Mouse (Mus musculus) adrenal gland, postnatal 10 days (tissue): ENCODE measurements around the gene Olfr1369-ps1. TPM values are rescaled to one million over a fixed set of nuclear protein-coding genes. Genes with fewer than 3 reads are reported as not detected.
"Not testable (repeated sequence)": the region's sequence is repeated elsewhere in the genome, so short reads cannot be mapped to it uniquely, and the experiment has no call there.

Source experiments
- DNase-seq: peaks from one replicate; pipeline ENCODE4 v3.0.0; 2021; ENCODE audit warnings: mixed read lengths
- long read RNA-seq, 2 experiments: library from polyadenylated mRNA; stranded (forward); transcript quantifications; one replicate each; pipeline ENCODE4 v2.0.0; 2021
- total RNA-seq, 2 experiments: library from RNA; stranded (reverse); gene quantifications; 2 replicates each; pipeline ENCODE4 v1.2.3; 2021

The Olfr1369-ps1 gene
- not detected for total RNA-seq
- long read RNA-seq, experiment 1, partial matches to known transcripts = 0 of 1 reads
- long read RNA-seq, experiment 1, other reads (novel, unspliced or antisense) = 1 of 1 reads
- long read RNA-seq, experiment 2 = 0 reads

DNA sequence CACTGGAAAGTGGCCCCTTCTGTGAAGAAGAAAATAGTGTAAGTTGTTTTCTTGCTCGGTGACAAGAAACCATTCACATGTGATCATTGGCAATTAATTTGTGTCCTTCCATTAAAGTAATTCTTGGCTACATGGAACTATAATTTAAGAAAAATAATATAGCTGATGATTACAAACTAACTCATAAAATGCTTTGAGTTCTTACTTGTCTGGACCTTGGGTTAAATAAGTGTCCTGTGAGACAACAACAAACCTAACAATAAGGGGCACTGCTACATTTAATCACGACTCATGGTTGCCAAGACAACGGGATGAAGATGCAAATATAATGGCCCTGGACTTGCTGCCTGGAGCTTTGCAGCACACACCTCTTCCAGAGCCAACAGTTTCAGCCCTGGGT is at the start of gene Olfr1369-ps1:
Gene Olfr1369-ps1 (plus strand): TSS at position 301 of the 400 bp plus-strand sequence.
- DNase-seq = not testable (repeated sequence)

DNA sequence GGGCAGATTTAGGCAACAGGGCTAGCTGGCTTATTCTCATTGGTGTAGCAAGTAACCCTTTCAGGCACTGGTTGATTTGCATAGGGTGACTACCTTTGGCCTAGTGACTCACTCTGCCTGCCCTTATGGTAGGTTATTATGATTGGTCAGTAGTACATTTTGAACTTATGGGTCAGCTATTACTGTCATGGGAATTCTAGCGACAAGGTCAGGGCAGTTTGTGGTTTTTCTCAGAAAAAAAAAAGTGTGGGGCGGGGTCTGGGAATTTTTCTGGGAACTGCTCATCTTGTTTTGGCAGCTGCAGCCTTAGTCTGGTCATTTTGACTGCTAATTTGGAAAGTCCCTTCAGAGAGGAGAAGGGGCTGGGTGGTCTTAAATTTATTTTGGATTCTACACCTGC is 45.3 kb upstream of the Olfr1369-ps1 start:
- no peak for DNase-seq

DNA sequence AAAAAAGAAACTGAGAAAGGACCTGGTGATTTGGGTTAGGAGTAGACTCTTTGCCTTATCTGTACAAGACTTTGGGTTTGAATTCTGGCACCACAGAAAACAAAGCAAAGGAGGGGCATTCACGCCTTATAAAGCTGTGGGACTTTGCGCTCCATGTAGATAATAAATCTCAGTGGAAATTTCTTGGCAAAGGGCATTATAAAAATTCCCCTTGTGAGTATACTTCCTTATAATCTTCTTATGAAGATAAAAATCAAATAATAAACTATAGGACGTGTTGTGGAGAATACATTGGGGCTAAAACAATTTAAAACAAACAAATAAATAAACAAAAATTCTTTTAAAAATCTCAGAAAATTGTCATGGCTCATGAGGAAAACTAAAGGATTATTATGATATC is 36.4 kb upstream of the Olfr1369-ps1 start, which contains the start of gene Olfr1370:
Gene Olfr1370 (minus strand): TSS at position 101 of the 400 bp plus-strand sequence.
- DNase-seq = no peak

GRCm38 (mm10) chr13:21082686-21083085 is 28.6 kb upstream of the Olfr1369-ps1 start:
- DNase-seq = no peak

DNA sequence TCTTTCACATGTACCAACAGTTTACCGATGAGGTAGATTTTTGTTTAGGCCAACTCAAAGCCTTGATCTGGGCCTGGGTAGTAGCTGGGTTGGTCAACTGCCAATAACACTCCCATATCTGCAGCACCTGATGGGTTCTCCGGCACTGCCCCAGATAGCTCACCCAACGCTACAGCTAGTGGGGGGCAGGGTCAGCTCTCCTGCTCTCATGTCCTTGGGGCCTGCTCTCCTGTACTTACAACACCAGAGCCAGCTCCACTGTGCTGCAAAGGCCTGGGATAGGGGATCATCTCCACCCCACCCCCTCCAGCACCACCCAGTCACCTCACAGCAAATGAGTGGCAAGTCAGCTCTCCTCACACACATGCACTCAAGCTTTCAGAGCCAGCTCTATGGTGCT is 1.5 kb upstream of the Olfr1369-ps1 start:
- no peak for DNase-seq

GRCm38 (mm10) chr13:21110441-21110840 is 842 bp upstream of the Olfr1369-ps1 start:
- DNase-seq = no peak

- DNase-seq = no peak
Observed at GRCm38 (mm10) chr13:21114121-21114520, 2.8 kb downstream of the Olfr1369-ps1 start.

- DNase-seq = not testable (repeated sequence)
Observed at GRCm38 (mm10) chr13:21129339-21129738, 18.1 kb downstream of the Olfr1369-ps1 start, which contains the start of gene Olfr263. Gene Olfr263 (plus strand): TSS chr13:21129639.

GRCm38 (mm10) chr13:21142421-21142820 is 31.1 kb downstream of the Olfr1369-ps1 start:
- peak; percentile 20 for DNase-seq

- DNase-seq = no peak
Observed at GRCm38 (mm10) chr13:21145767-21146166, 34.5 kb downstream of the Olfr1369-ps1 start, which contains the start of gene Olfr1368. Gene Olfr1368 (minus strand): TSS chr13:21145867.

DNA sequence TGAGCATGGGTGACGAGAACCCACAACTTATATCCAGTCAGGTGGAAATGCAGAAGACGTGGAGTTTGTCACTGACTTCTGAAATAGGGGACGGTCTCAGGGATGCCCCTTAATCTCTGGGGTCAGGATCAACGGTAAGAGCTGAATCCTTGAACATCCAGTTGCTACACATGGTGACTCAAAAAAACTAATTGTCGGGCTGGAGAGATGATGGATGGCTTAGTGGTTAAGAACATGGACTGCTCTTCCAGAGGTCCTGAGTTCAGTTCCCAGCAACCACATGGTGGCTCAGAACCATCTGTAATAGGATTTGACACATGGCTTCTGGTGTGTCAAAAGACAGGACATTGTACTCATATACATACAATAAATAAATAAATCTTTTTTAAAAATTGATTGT is 44.6 kb downstream of the Olfr1369-ps1 start:
- DNase-seq = no peak

DNA sequence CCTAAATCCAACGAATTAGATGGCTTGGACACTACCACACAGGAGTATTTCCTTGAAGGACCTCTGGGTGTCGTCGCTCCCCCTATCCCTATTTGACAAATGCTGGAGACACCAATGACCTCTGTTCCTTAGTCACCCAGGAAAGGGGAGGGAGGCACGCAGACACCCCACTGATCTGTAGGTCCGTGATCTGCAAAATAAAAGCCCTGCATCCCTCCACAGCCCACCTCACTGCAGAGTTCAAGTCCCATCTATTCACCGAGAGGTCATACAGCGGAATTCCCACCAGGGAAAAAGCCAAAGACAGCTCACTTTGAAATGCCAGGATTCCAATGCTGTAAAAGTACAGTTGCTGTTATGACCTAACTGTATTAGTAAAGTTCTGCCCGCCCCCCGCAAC is 46.8 kb downstream of the Olfr1369-ps1 start:
- no peak for DNase-seq

DNA sequence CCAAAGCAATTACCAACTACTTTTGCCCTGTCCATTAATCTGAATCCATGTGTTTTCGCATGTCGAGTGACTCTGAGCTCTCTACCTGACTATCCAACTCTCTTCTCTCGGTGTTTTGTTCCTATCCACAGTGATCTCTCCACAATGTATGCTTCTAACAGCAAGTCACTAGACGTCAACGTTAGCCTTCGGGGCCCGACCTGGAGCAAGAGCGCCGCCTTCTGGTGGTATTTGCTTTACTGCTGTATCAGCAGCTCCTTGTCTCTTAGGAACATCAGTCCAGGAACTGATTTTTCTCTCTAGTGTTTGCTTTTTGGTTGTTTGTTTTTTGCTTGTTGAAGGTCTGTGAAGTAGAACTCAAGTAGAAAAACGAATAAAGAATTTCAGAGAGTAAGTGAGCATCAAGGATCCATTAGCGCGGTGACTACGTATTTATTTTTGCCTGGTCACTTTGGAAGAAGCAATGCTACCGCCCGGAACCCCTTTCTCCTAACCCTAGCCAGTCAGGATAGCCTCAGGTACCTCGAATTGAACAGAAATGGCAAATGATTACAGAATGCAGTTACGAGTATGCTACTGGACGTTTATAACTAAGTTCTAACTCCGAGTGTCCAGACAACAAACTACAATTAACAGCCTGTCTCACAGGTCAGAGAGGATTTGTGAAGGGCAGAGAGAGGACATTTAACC is 47.6 kb downstream of the Olfr1369-ps1 start:
- peak; percentile 92 for DNase-seq

- DNase-seq = peak; percentile 24
Observed at GRCm38 (mm10) chr13:21159475-21159819, 48.2 kb downstream of the Olfr1369-ps1 start.

- peak; percentile 20 for DNase-seq
Observed at GRCm38 (mm10) chr13:21160041-21160511, 48.8 kb downstream of the Olfr1369-ps1 start.

GRCm38 (mm10) chr13:21160657-21161590 is 49.6 kb downstream of the Olfr1369-ps1 start:
- DNase-seq = peak; percentile 96

DNA sequence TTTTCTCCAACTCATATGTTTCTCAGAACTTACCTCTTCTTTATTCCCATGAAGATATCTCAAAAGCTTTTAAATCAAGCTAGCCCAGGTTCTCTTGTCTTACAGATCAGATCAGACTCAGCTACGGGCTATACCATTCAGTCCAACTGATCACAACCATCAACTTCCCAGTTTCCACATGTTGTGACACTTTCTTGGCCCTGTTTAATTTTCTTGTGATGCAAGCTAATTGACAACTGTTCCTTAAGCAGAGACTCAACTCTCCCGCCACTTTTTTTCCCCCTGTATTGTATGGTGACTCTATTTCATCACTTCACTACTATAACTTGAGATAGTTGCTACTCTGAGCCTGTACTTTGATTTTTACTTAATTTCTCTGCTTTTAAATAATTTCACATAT is 50.3 kb downstream of the Olfr1369-ps1 start:
- DNase-seq = no peak

DNA sequence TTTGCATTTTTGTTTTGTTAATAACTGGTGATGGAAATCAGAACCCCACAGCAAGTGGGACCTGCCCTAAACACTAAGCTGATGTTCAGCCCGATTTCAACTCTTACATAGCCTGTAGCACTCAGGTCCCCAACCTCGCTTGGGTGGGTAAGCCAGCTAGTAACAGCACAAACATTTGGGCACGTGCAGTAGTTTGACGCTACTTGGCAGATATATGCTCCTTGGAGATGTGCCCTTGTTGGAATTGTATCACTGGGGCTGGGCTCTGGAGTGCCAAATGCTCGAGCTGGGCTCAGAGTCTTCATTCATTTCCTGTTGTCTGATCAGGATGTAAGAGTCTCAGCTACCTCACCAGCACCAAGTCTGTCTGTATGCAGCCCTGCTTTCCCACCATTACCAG is 51.3 kb downstream of the Olfr1369-ps1 start:
- DNase-seq = peak; percentile 18

DNA sequence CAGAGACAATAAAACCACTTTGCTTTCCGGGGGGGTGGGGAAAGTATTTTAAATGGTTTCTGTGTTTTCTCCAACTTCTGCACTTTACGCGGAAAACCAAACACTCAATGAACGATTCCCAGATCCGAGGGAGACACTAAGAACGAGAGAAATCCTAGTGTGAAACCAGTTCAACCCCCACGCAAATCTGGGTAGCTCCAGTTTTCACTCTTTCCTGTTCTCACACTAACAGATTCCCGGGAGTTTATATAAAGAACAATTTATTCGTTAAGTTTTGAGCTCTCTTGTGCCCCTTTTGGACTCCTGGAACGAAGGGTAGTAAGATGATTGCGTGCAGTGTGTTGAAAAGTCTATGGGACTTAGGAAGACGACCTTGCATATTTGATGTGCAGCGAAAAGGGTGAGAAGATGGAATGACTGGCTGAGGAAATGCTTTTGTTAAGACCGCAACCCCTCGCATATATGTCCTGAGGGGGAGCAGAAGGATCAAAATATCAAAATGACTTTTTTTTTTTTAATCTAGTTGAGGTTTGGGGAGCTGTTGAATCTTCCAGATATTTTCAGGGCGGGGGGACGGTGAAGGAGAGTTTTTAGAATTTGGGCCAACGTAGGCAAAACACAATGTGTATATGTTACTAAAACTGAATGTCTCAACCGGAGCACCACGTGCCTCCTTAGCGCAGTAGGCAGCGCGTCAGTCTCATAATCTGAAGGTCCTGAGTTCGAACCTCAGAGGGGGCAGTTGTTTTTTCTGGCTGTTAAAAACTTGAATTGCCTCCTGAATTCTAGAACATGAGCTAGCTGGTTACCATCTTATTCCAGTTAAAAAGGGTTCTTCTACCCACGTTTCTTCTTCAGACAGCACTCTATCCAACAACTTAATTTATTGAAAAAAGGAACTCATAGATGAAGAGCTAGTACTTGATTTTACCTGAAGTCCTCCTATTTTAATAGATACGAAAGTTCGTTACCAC is 55.9 kb downstream of the Olfr1369-ps1 start:
- peak; percentile 84 for DNase-seq

GRCm38 (mm10) chr13:21167910-21168300 is 56.6 kb downstream of the Olfr1369-ps1 start:
- peak; percentile 45 for DNase-seq

- peak; percentile 43 for DNase-seq
Observed at GRCm38 (mm10) chr13:21168371-21169011, 57.2 kb downstream of the Olfr1369-ps1 start.
